Mouse (Mus musculus): ENCODE data around the gene Pex11a.

DNA sequence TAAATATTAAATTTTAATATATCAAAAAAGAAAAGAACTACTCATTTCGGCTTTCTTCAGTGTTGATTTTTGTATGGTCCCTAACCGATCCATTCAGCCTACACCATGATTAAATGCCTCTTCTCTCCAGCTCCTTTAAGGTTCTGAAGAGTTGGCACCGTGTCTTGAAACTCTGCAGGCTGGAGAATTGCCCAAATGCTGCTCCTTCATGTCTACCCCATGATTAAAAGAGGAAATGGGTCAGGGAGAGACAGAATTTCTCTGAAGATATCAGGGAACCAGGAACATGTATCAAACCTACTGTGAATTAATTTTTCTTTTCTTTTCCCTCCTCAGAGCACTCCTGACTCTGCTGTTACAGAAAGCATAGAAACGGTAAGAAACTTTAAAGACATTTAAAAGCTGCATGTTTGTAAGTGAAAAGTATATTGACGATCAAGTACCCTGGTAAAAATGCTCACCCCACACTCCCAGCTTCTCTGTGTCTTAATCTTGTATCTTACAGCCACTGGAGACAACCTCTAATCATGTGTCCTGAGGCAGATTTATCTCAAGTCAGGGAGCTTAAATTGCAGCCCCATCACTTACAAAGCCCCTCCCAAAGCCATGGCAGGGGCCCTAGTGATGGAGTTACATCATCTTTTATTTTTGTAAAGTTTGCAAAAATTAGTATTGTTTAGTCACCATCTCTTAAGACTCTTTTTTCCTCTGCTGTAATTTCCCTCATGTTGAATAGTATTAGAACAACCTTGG, 18.4 kb upstream of the Pex11a start:
- no peak for TF ChIP-seq CTCF (IDR thresholded peaks at IDR 0.05; ENCODE audit: borderline replicate concordance, extremely low read depth, insufficient read depth, insufficient read length)
- TF ChIP-seq POLR2A (IDR thresholded peaks at IDR 0.05; ENCODE audit: borderline replicate concordance, extremely low read depth, insufficient read depth, insufficient read length, poor library complexity, severe bottlenecking): no peak

All from brain, embryonic 14.5 days (tissue).